Mouse (Mus musculus) CH12.LX (cell line): ENCODE measurements around the gene Chrm3. TPM values are rescaled to one million over a fixed set of nuclear protein-coding genes. Genes with fewer than 3 reads are reported as not detected.

Experiments used
- DNase-seq: peaks from one replicate; pipeline ENCODE4 v3.0.0-alpha.2; 2013; ENCODE audit errors: extremely low read depth
- H3K27ac ChIP-seq: 2 replicates; pipeline ENCODE4 v1.5.1; 2012; ENCODE audit warnings: low read depth, mild to moderate bottlenecking, control low read depth, moderate library complexity; ENCODE audit not compliant: insufficient read depth
- H3K27me3 ChIP-seq: replicated peaks from 2 replicates; pipeline ENCODE3; 2012; ENCODE audit warnings: inconsistent platforms
- H3K36me3 ChIP-seq, 2 experiments: replicated peaks in 1 of 2; 2 replicates each; pipeline versions ENCODE3 to v1.6.1; 2012; ENCODE audit warnings: inconsistent platforms in 1 of 2, low read length in 1 of 2, mild to moderate bottlenecking in 1 of 2, mixed read lengths in 1 of 2, moderate library complexity in 1 of 2; ENCODE audit not compliant: control insufficient read depth in 1 of 2, insufficient read depth in 1 of 2
- H3K4me1 ChIP-seq, 2 experiments: 2 replicates each; pipeline ENCODE4 v1.6.1; 2012; ENCODE audit warnings: inconsistent platforms in 1 of 2, moderate library complexity in 1 of 2; ENCODE audit not compliant: insufficient read depth in 2 of 2, control insufficient read depth in 1 of 2
- H3K4me2 ChIP-seq: 2 replicates; pipeline ENCODE4 v1.6.1; 2012; ENCODE audit warnings: low read depth, mild to moderate bottlenecking, control low read depth; ENCODE audit not compliant: poor library complexity, insufficient read depth, severe bottlenecking
- H3K4me3 ChIP-seq, 3 experiments: fragments of 150-350 bp in 1 of 3; sonication (generic) in 1 of 3; replicated peaks in 1 of 3; 2 replicates each; pipeline versions ENCODE3 to v1.5.1; 2011 to 2012; ENCODE audit warnings: low read depth in 2 of 3, low read length in 2 of 3, mild to moderate bottlenecking in 2 of 3, moderate library complexity in 2 of 3, control low read depth in 1 of 3, improper control_type of control experiment in 1 of 3, inconsistent platforms in 1 of 3, mixed read lengths in 1 of 3; ENCODE audit not compliant: poor library complexity in 1 of 3
- H3K79me2 ChIP-seq: replicated peaks from 2 replicates; pipeline ENCODE4 v1.6.1; 2012; ENCODE audit warnings: mild to moderate bottlenecking, moderate library complexity; ENCODE audit not compliant: control insufficient read depth, poor library complexity, insufficient read depth, severe bottlenecking; ENCODE audit errors: extremely low read depth
- H3K9ac ChIP-seq: 2 replicates; pipeline ENCODE4 v1.6.1; 2012; ENCODE audit warnings: low read depth, mild to moderate bottlenecking, control low read depth, moderate library complexity; ENCODE audit not compliant: insufficient read depth
- H3K9me3 ChIP-seq: replicated peaks from 2 replicates; pipeline ENCODE3; 2012; ENCODE audit warnings: low read length, inconsistent platforms, mixed read lengths
- BHLHE40 ChIP-seq: IDR thresholded peaks from 2 replicates; pipeline ENCODE4 v1.6.1; 2011; ENCODE audit warnings: mild to moderate bottlenecking, low read depth, low read length, improper control_type of control experiment
- CHD2 ChIP-seq: IDR thresholded peaks from 2 replicates; pipeline ENCODE4 v1.6.1; 2011; ENCODE audit warnings: low read length, improper control_type of control experiment
- CTCF ChIP-seq, 2 experiments: IDR thresholded peaks in 1 of 2; conservative IDR thresholded peaks in 1 of 2; 2 replicates each; pipeline ENCODE4 v1.5.1; 2011 to 2012; ENCODE audit warnings: low read depth in 2 of 2, low read length in 2 of 2, improper control_type of control experiment in 1 of 2, inconsistent platforms in 1 of 2, mild to moderate bottlenecking in 1 of 2, moderate library complexity in 1 of 2
- E2F4 ChIP-seq: IDR thresholded peaks from 2 replicates; pipeline ENCODE4 v1.6.1; 2011; ENCODE audit warnings: low read depth, low read length, improper control_type of control experiment; ENCODE audit not compliant: insufficient replicate concordance
- ELF1 ChIP-seq: IDR thresholded peaks from 2 replicates; pipeline ENCODE4 v1.6.1; 2014; ENCODE audit warnings: low read depth, mild to moderate bottlenecking, inconsistent platforms, low read length, improper control_type of control experiment
- EP300 ChIP-seq: IDR thresholded peaks from 2 replicates; pipeline ENCODE4 v1.6.1; 2011; ENCODE audit warnings: low read length, improper control_type of control experiment
- ETS1 ChIP-seq: conservative IDR thresholded peaks from 2 replicates; pipeline ENCODE4 v1.6.1; 2012; ENCODE audit warnings: low read depth, mild to moderate bottlenecking, inconsistent platforms, low read length, improper control_type of control experiment, moderate library complexity
- IRF4 ChIP-seq: IDR thresholded peaks from 2 replicates; pipeline ENCODE4 v1.6.1; 2014; ENCODE audit warnings: low read depth, mild to moderate bottlenecking, inconsistent platforms, low read length, improper control_type of control experiment
- JUN ChIP-seq: IDR thresholded peaks from 2 replicates; pipeline ENCODE4 v1.6.1; 2011; ENCODE audit warnings: low read depth, mild to moderate bottlenecking, low read length, improper control_type of control experiment, moderate library complexity; ENCODE audit not compliant: insufficient read depth
- JUND ChIP-seq: conservative IDR thresholded peaks from 2 replicates; pipeline ENCODE4 v1.6.1; 2011; ENCODE audit warnings: low read depth, low read length, improper control_type of control experiment
- KAT2A ChIP-seq: IDR thresholded peaks from 2 replicates; pipeline ENCODE4 v1.6.1; 2012; ENCODE audit warnings: low read length, improper control_type of control experiment, inconsistent platforms; ENCODE audit not compliant: insufficient replicate concordance
- MAFK ChIP-seq: IDR thresholded peaks from 2 replicates; pipeline ENCODE4 v1.6.1; 2011; ENCODE audit warnings: low read length, improper control_type of control experiment; ENCODE audit not compliant: insufficient replicate concordance
- MAX ChIP-seq: IDR thresholded peaks from 2 replicates; pipeline ENCODE4 v1.6.1; 2011; ENCODE audit warnings: low read length, improper control_type of control experiment
- MAZ ChIP-seq: IDR thresholded peaks from 2 replicates; pipeline ENCODE4 v1.6.1; 2012; ENCODE audit warnings: low read depth, mild to moderate bottlenecking, inconsistent platforms, low read length, improper control_type of control experiment, moderate library complexity
- MXI1 ChIP-seq: IDR thresholded peaks from 2 replicates; pipeline ENCODE4 v1.6.1; 2011; ENCODE audit warnings: mild to moderate bottlenecking, low read depth, low read length, improper control_type of control experiment
- MYC ChIP-seq: IDR thresholded peaks from 2 replicates; pipeline ENCODE4 v1.6.1; 2011; ENCODE audit warnings: low read depth, mild to moderate bottlenecking, improper control_type of control experiment, low read length
- NELFE ChIP-seq: IDR thresholded peaks from 2 replicates; pipeline ENCODE4 v1.6.1; 2011; ENCODE audit warnings: low read depth, low read length, improper control_type of control experiment
- POLR2AphosphoS2 ChIP-seq: IDR thresholded peaks from 2 replicates; pipeline ENCODE4 v1.6.1; 2011; ENCODE audit warnings: low read depth, low read length, improper control_type of control experiment
- RAD21 ChIP-seq: IDR thresholded peaks from 2 replicates; pipeline ENCODE4 v1.6.1; 2011; ENCODE audit warnings: low read depth, mild to moderate bottlenecking, low read length, improper control_type of control experiment, moderate library complexity
- SIN3A ChIP-seq: IDR thresholded peaks from 2 replicates; pipeline ENCODE4 v1.6.1; 2012; ENCODE audit warnings: low read length, improper control_type of control experiment, inconsistent platforms
- SMC3 ChIP-seq: IDR thresholded peaks from 2 replicates; pipeline ENCODE4 v1.6.1; 2011; ENCODE audit warnings: low read depth, low read length, improper control_type of control experiment
- TBP ChIP-seq: conservative IDR thresholded peaks from 2 replicates; pipeline ENCODE4 v1.6.1; 2011; ENCODE audit warnings: low read depth, low read length, improper control_type of control experiment
- TCF12 ChIP-seq: IDR thresholded peaks from 2 replicates; pipeline ENCODE4 v1.6.1; 2014; ENCODE audit warnings: low read depth, mild to moderate bottlenecking, inconsistent platforms, low read length, improper control_type of control experiment
- UBTF ChIP-seq: IDR thresholded peaks from 2 replicates; pipeline ENCODE4 v1.6.1; 2012; ENCODE audit warnings: low read depth, mild to moderate bottlenecking, inconsistent platforms, low read length, improper control_type of control experiment, moderate library complexity
- ZC3H11A ChIP-seq: IDR thresholded peaks from 2 replicates; pipeline ENCODE4 v1.6.1; 2012; ENCODE audit warnings: low read depth, mild to moderate bottlenecking, inconsistent platforms, low read length, improper control_type of control experiment
- ZMIZ1 ChIP-seq: IDR thresholded peaks from 2 replicates; pipeline ENCODE4 v1.6.1; 2012; ENCODE audit warnings: low read depth, mild to moderate bottlenecking, inconsistent platforms, low read length, improper control_type of control experiment
- ZNF384 ChIP-seq: IDR thresholded peaks from 2 replicates; pipeline ENCODE4 v1.6.1; 2012; ENCODE audit warnings: low read depth, low read length, improper control_type of control experiment, inconsistent platforms
- dilution Hi-C: fragments of 300-500 bp; cut with MboI; formaldehyde crosslinking; loops from 2 replicates; pipeline ENCODE4 v1.14.3; 2020; ENCODE audit warnings: low sequenced_read_pairs; ENCODE audit not compliant: extremely low pct_unique_long_range_greater_than_20kb, extremely low pct_ligation_motif_present
- in situ Hi-C: fragments of 300-500 bp; cut with MboI; formaldehyde crosslinking; loops from 3 replicates; pipeline ENCODE4 v1.14.3; 2019; ENCODE audit warnings: low sequenced_read_pairs, low pct_ligation_motif_present, low pct_unique_long_range_greater_than_20kb, mixed read lengths
- polyA plus RNA-seq: library from polyadenylated mRNA; unstranded; fragments of >175 nt; gene quantifications from 2 replicates; pipeline ENCODE4 v1.2.1, GENCODE M21; 2012; ENCODE audit warnings: low read depth; ENCODE audit not compliant: insufficient read length
- total RNA-seq, 2 experiments: library from RNA; depleted of rRNA; stranded (reverse); fragments of 300-350 nt in 1 of 2; fragments of >200 nt in 1 of 2; gene quantifications; 2 replicates each; pipeline ENCODE4 v1.2.3; 2012 to 2014

Chrm3 gene
- total and polyA plus RNA-seq, 3 experiments: not detected

DNA sequence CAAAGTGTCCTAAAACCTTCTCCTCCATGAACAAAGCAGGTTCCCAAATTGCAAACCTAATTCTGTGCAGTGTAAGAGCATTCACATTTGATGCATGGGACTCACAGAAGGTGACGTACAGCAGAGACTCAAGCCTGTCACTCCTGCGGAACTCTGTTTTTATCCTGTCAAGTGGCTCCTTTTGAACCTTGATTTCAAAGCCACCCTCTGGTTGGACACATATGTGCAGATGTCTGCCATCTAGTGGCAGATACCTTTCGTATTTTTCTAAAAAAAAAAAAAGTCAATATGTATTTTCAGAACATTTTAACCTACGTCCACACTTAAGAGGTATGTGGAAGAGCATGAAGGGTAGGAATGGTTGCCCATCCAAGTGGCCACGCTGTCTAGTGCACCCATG, 16.3 kb downstream of the Chrm3 start:
- TF ChIP-seq MAZ: no peak
- no peak for TF ChIP-seq TBP
- TF ChIP-seq NELFE: no peak
- TF ChIP-seq KAT2A: no peak
- TF ChIP-seq MAFK: no peak
- TF ChIP-seq ETS1: no peak
- TF ChIP-seq JUN: no peak
- peak; percentile 42 for TF ChIP-seq RAD21
- TF ChIP-seq UBTF: no peak
- no peak for TF ChIP-seq MAX
- peak; percentile 94 for TF ChIP-seq ZNF384
- TF ChIP-seq ZMIZ1: no peak
- peak; percentile 35 to 70; a peak in 3 of 4 replicates for TF ChIP-seq CTCF (conservative IDR thresholded peaks at IDR 0.05 in 1 of 2, IDR thresholded peaks at IDR 0.05 in 1 of 2; ENCODE audit: low read depth in 2 of 2, low read length in 2 of 2)
- no peak for TF ChIP-seq CHD2
- TF ChIP-seq IRF4: no peak
- peak; percentile 66 for TF ChIP-seq SMC3
- TF ChIP-seq BHLHE40: no peak
- Histone ChIP-seq H3K4me1 (no peaks in the 10 kb centered on the region), H3K9me3 (no peaks in the 10 kb centered on the region), H3K79me2 (no peaks in the 10 kb centered on the region), H3K36me3 (no peaks in the 10 kb centered on the region), H3K9ac (no peak overlapping the region), H3K4me3 (no peak overlapping the region), H3K4me2 (no peak overlapping the region), H3K27ac (no peak overlapping the region), H3K27me3 (no peaks in the 10 kb centered on the region)
- peak; percentile 28 for DNase-seq
- in situ Hi-C loops: loop anchor here (25.0 kb wide), 1 partner anchor 457 kb away; no protein-coding TSS in a partner anchor
- dilution Hi-C loops: no loop called here

DNA sequence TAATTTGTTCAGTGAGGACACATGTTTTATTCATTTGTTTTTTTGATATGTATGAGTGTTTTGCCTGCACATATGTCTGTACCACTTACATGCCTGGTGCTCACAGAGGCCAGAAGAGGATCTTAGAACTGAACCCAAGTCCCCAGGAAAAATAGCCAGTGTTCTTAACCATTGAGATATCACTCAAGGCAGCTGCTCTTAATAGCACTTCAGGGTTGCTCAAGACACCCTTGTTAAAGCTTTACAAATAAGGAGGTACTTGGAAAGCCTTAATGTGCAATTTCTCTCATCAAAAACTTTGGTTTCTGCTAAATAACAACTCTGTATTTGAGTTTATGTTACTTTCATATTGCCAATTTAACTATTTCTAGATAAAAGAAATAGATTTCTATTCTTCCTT, 25.1 kb downstream of the Chrm3 start:
- Histone ChIP-seq H3K9me3 (no peaks in the 10 kb centered on the region), H3K27ac (no peak overlapping the region), H3K79me2 (no peaks in the 10 kb centered on the region), H3K36me3 (no peaks in the 10 kb centered on the region), H3K9ac (no peak overlapping the region), H3K4me3 (no peak overlapping the region), H3K4me2 (no peak overlapping the region), H3K4me1 (no peaks in the 10 kb centered on the region), H3K27me3 (no peaks in the 10 kb centered on the region)
- dilution Hi-C loops: no loop called here
- in situ Hi-C loops: loop anchor here (25.0 kb wide), 1 partner anchor 448 kb away; no protein-coding TSS in a partner anchor
- no peak for DNase-seq
- TF ChIP-seq EP300 (no peak), KAT2A (no peak), E2F4 (no peak), ZNF384 (no peak), JUND (no peak), MXI1 (no peak), POLR2AphosphoS2 (no peak), CHD2 (no peak), MAX (no peak), TCF12 (no peak), SIN3A (no peak), MYC (no peak), ZC3H11A (no peak), ELF1 (no peak)
